Mouse (Mus musculus) neutrophil, adult 5-6 weeks (primary cell): ENCODE results near the gene Gfra1. TPM values are rescaled to one million over a fixed set of nuclear protein-coding genes. Genes with fewer than 3 reads are reported as not detected.

Experiments
- ATAC-seq: fragments of 151-379, 151-347 bp; 2 replicates; pipeline ENCODE4 v1.8.0; 2017; ENCODE audit warnings: mild to moderate bottlenecking, moderate TSS enrichment; ENCODE audit not compliant: insufficient number of reproducible peaks, poor library complexity, low FRiP score, severe bottlenecking; ENCODE audit errors: extremely low read depth
- total RNA-seq: library from RNA; stranded (forward); fragments of 200-1000 nt; gene quantifications from 2 replicates; pipeline ENCODE4 v1.2.3, GENCODE M21; 2017

Gene Gfra1
- total RNA-seq, 1 experiment from 2014 or later = not detected

DNA sequence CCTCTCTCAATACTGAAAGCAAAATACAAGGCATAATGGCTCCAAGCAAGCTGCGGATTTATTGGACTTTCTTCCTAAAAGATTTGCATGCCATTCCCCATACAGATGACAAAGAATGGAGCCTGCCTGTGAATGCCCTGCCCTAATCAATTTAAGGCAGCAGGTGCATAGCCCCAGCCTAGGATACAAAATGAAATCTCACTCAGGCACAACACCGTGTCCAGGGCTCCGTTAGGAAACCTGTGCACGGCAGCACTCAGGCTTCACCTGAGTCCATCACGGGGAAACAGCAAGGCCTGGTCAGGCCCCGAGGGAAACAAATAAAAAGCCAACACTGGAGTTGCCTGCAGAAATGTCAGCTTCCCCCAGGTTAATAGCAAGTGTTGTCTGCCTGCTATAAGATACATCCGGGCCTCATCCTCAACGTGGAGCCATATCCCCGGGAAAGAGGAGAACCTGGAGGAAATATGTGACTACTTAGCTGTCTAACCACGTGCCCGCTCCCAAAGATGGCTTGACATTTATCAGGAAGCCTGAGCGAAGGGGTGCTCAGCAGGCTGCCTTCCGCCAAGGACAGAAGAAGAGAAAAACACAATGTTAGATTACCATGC, 102.3 kb downstream of the Gfra1 start:
- ATAC-seq = no peak

DNA sequence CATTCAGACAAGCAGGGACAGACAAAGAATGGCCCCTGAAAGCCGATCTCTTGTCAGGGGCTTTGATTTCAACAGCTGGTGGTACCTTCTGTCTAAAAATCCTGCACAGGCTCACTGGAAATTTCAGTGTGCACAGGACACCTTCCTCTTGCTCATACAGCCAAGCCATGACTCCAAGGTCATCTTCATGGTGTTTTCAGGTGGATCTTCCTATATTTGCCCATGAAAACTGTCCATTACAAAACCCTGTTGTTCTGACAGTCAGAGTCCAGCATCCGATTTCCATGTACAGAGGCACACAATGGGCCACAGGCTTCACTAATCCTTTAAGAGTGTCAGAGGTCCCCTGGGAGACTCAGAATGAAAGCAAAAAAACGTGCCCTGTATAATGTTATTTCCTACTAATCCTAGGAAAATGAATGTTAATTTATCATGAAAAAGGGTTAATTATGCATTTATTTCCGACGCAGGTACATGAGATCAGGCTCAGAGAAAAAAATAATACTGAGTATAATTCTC, 105.8 kb downstream of the Gfra1 start:
- ATAC-seq = no peak

- ATAC-seq = no peak
Observed at GRCm38 (mm10) chr19:58345137-58345536, 110.6 kb downstream of the Gfra1 start.

- ATAC-seq = no peak
Observed at GRCm38 (mm10) chr19:58341351-58341750, 114.4 kb downstream of the Gfra1 start.

DNA sequence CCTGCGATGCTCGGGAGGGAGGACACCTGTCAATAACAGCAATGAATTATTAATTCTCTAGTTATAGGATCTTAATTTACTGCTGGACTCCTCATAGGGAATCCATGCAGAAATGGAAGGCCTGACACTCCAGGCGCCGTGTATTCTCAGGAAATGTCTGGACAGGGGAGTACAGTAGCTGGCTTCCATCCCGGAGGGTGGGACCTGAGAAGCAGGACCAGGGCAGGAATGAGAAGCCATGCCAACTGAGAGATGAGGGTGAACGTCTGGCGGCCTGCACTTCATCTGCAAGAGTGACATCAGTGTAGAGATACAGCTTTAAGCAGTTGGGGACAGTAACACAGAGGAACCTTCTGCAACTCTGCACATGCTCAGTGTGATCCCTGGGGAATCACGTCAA, 115.5 kb downstream of the Gfra1 start:
- ATAC-seq = no peak

- no peak for ATAC-seq
Observed at GRCm38 (mm10) chr19:58336802-58337201, 118.9 kb downstream of the Gfra1 start.

GRCm38 (mm10) chr19:58335585-58336530, 119.9 kb downstream of the Gfra1 start:
- no peak for ATAC-seq

DNA sequence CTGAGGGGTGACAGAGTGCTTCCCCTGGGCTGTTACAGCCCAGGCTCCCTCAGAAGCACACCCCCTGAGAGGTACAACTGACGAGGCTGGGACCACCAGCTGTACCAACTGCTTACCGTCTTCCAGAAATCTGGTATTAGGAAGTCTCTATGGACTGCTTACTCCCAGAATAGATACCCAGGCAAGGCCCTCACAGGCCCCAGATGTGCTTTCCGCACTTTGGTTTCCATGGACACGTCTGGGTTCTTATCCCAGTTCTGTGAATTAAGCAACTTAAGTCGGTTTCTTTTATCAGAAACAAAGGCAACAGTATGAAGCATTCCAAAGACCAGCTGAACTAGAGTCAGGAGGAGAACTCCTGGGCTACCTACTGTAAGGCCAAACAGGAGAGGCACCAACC, 126.4 kb downstream of the Gfra1 start:
- no peak for ATAC-seq

DNA sequence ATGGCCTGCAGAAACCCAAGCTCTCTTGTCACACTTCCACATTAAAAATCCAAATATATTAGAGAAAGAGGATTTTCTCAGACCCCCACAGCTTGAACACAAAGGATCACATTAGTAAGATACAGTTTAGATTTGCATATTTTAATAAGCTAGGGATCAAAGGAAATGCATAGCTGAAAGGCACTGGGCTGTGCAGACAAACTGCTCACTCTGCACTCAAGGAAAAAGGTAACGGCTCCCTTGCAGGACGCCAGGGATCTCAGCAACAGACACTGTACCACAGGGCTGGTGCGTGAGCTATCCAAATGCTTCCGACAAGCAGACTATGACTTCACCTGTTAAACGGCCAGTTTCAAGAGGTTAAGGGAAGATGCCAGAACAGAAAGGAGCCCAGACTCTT, 127.7 kb downstream of the Gfra1 start:
- no peak for ATAC-seq

DNA sequence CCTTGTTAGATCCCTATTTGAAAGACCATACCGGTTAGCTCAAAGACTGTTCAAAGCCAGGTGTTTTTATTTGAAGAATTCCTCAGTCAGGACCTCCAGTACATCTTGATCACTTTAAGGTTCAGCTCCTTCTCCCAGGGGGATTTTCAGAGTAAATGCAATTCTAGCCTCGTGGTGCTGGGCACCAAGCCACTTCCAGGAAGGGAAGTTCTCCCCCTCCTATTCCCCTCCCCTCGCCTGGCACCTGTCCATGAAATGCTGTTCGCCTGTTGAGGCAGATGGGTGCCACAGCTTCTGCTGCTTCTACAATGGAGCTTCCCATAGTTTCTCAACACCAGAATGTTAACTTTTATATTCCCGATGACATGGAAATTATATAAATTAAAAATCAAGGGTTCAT, 139.2 kb downstream of the Gfra1 start:
- no peak for ATAC-seq

GRCm38 (mm10) chr19:58315681-58316080, 140.0 kb downstream of the Gfra1 start:
- no peak for ATAC-seq

- no peak for ATAC-seq
Observed at GRCm38 (mm10) chr19:58314631-58315030, 141.1 kb downstream of the Gfra1 start.

GRCm38 (mm10) chr19:58313785-58314184, 141.9 kb downstream of the Gfra1 start:
- ATAC-seq = no peak

- no peak for ATAC-seq
Observed at GRCm38 (mm10) chr19:58312492-58312891, 143.2 kb downstream of the Gfra1 start.

DNA sequence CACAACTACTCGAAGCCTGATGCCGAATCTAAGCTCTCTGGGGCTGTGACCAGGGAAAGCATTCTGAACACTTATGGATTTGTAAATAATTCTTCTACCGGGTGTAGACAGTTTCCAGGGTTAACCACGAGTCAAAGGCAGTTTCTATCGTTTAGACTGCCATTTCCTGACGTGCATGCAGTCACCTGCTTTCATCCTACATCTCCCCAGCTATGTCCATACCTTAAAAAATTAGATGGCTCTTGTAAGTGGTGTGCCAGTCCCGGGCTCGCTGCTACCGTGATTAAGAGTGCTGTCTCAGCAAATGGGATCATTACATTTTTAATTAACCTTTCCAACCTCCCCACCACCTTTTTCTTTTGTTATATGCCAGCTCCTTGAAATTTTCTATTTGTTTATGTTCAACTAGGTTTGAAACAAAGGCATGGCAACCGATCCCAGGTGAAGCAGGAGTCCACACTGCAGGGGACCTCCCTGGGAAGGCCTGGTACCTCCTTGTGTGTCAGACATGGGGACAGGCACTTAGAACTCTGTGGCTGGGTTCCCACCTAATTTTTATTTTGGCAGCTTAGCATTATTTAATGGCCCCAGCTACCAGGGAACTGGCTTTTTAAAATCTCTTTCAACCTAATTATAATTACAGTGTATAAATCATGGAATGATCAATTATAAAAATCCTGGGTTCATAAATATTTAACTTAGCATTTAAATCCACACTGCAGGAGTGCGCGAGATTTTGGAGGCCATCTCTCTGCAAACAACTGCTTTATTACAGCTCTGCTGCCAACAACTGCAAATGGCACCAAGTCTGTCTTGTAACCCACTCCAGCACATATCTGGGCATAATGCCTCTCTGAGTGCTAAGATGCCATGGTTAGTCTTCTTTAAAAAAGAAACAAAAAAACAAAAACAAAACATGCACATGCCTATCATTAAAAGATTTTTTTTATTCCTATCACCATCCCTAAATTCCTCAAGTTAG, 145.1 kb downstream of the Gfra1 start:
- no peak for ATAC-seq

DNA sequence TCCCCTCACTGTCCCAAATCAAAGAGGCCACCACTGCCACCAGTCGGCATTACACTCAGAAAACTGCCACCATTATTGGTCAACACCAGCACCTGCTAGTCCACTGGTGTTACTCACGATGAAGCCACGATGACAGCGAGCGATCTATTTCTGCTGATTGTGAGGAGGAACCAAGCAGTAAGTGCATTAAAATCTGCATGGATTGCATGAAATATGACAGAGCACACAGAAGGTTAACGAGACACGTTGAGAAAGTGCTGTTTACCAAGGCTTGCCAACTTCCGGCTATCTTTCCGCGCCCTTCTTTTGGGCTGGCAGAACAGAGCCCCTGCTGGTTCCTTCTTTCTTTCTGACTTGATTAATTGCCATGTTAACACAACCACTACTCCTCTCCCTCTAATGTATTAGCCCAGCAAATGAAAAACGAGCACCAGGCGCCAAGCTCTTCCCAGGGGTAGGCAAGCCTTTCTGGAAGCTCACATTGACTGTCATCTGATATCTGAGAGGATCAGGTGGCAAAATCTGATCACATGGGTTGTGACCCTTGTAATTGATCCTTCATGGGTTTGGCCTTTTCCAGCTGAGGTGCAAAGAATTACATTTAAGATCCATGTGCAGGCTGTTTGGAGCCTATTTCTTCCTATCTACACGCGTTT, 146.0 kb downstream of the Gfra1 start:
- ATAC-seq = no peak

DNA sequence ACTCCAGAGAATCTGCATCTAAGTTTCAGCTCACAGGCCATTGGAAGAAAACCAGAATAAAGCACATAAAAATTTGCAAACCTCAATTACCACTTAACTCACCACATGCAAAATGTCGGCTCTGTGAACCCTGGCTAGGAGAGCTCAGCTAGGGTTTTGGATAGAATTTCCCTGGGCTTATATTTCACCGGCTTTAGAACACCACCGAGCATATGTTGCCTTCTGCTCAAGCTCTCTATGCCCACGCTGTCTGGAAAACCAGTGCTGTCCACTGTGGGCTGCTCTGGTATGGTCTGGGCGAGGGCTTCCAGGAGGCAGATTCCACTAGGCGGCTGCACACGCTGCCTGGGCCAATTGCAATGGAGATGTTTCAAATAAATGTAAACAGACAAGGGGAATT, 154.6 kb downstream of the Gfra1 start:
- no peak for ATAC-seq

- no peak for ATAC-seq
Observed at GRCm38 (mm10) chr19:58297926-58298325, 157.8 kb downstream of the Gfra1 start.

GRCm38 (mm10) chr19:58296842-58297190, 158.9 kb downstream of the Gfra1 start:
- no peak for ATAC-seq
